Mouse (Mus musculus) B cell, adult (primary cell): Measurements from ENCODE around the gene Grb14. TPM values are rescaled to one million over a fixed set of nuclear protein-coding genes. Genes with fewer than 3 reads are reported as not detected.

ENCODE experiments used
- total RNA-seq: library from RNA; stranded (reverse); gene quantifications from 4 replicates; pipeline ENCODE4 v1.2.4, GENCODE M21; 2023; ENCODE audit not compliant: inconsistent age

Gene Grb14
- total RNA-seq = not detected in 4 replicates

DNA sequence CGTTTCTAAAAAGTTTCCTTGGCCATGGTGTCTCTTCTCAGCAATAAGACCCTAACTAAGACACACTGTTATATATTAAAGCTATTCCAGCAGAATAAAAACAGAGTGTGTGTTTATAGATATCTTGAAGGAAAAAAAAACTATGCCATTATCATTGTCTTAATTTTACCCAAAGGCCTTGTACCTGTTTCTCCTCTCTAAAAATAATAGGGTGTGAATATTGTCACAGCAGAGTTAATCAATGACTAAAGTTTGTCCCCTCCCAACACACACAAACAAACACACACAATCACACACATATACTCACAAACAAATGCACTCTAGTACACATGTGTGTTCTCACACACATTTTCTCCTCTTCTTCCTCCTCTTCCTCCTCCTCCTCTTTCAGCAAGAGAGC, at the start of gene Grb14:
Grb14 (minus strand) TSS at position 101 of the 400 bp plus-strand sequence.

Other genes with a start within 250 kb of the Grb14 start
- gene Cobll1, start 214.4 kb upstream of the Grb14 start, total RNA-seq = 62.4 to 77.5 TPM (median 68.9 TPM) in 4 replicates